Mouse (Mus musculus): ENCODE results near the gene Alyref.
"Not testable (repeated sequence)": the region's sequence is repeated elsewhere in the genome, so short reads cannot be mapped to it uniquely, and the experiment has no call there.

Alyref gene

DNA sequence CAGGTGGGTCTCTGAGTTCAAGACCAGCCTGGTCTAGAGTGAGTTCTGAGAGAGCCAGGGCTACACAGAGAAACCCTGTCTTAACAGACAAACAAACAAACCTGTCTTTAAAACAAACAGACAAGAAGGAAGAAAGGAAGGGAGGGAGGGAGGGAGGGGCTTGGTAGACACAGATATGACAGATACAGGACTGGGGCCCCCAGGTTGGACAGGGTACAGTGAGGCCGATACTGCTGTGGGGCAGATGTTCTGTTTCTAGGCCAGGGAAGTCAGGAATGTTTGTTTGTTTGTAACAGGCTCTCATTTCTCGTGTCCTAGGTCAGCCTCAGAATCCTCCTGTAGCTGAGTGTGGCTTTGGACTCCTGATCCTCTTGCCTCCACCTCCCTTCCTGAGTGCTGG is 5.4 kb upstream of the Alyref start:
- DNase-seq (ENCODE audit: low read depth, low spot score): no peak

DNA sequence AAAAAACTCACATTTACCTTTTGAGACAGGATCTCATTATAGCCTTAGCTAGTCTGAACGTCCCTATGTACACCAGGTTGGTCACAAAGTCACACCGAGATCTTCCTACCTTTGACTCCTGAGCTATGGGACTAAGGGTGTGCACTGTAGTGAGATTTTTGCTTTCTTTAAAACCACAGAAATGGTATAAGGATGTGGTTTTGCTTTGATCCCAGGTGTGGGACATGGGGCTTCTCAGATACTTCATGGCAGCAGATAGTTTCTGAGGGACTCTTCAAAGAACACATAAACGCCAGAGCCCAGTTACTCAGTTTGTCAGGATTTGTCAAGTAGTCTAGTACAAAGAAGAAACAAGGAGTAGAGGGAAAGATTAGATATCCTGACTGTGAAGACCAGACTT is 2.6 kb upstream of the Alyref start:
- DNase-seq (ENCODE audit: low read depth, low spot score): no peak

DNA sequence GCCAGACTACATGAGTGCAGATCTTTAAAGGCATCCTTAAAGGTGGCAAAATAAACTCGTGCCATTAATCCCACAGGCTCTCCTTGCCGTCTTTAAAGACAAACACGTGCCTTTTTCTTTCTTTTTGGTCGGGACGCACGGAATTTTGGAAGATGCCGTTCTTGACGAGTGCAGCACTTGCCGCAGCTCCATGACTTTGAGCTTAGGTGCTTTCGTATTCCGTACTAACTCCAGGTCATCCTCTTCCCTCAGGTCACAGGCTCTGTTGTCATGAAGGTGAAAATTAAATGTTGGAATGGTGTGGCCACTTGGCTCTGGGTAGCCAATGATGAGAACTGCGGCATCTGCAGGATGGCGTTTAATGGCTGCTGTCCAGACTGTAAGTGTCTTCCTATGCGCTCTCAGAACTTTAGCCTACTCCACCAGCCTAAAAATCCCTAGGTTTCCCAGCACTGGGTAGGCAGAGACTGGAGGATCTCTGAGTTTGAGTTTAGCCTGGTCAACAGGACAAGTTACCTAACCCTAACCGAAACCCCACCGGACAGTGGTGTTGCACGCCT is 905 bp upstream of the Alyref start:
- DNase-seq (ENCODE audit: low read depth, low spot score): no peak

DNA sequence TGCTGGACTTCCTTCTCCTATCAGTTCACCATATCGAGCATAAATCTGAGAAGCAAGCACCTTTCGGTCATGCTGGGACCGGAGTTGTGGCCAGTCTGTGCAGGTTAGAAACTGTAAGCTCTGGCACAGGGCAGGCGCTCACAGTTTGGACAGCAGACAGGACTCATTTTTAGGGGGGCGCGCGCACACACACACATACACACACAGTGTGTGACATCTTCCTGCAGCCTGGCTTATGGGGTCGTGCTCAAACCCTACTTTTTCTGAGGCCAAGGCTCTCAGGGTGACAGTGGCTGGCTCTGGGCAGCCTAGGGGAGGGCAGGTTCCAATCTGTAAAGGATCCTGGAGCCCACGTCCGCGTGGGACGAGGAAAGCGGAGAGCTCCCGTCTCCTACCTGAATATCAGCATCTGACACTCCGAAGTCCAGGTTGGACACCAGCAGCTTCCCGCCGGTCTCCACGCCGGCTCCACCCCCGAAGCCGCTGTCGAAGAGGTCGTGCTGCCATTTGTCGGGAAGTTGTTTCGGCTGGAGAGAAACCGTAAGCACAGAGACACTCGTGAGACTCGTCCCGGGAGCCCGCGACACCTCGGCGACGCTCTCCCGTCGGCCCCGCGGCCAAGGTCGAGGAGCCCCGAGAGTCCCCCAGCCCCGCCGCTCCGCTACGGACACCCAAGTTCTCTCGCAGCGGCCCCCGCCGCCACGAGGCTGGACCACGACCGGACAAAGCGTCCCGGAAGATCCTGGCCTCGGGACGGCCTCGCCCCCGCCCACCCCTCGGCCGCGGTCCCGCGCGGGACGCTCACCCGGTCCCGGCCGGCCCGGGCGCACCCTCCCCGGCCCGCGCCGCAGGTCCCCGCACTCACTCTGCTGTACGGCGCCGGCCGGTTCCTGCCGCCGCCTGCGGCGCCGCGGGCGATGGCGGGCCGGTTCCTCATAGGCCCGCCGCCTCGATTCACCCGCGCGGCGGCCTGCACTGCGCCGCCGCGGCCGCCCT is 627 bp downstream of the Alyref start:
- DNase-seq (ENCODE audit: low read depth, low spot score): no peak

DNA sequence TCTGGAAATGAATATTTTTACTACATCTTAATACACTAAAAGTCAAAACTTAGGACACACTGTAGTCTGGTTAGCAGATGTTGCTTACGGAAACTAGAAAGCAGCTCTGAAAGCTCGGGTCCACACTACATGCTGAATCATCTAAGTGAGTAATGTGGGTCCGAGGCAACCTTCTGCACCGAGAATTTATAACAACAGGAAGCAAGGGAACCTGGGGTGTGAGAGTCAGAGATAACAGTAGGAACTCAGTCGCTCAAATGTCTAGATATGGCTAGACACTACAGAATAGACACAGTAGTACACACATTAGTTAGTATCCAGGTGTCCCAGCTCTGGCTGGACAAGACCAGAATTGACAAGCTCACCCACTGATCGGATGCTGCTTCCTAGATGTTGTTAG is 9.6 kb downstream of the Alyref start:
- no peak for DNase-seq (ENCODE audit: low read depth, low spot score)

DNA sequence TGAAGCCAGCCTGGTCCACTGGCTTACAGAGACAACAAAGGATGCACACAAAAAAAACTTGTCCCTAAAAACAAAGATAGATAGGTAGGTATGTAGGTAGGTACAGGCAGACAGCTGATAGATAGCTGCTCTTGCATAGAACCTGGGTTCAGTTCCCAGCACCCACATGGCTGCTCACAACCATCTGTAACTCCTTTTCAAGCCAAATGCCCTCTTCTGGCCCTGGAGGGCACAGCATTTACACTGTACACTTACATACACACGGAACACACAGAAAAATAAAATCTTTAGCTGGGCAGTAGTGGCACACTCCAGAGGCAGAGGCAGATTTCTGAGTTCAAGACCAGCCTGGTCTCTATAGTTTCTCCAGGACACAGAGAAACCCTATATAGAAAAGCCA is 14.2 kb downstream of the Alyref start:
- DNase-seq (ENCODE audit: low read depth, low spot score): no peak

DNA sequence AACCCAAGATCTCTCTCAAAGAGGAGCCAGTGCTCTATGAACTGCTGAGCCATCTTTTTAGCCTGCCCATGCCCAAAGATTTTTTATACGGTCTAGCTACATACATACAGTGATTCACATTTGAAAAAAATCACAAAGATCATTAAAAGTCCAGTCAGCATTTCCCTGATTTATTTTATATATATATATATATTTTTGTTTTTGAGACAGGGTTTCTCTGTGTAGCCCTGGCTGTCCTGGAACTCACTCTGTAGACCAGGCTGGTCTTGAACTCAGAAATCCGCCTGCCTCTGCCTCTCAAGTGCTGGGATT is 15.2 kb downstream of the Alyref start:
- DNase-seq (ENCODE audit: low read depth, low spot score): not testable (repeated sequence)

DNA sequence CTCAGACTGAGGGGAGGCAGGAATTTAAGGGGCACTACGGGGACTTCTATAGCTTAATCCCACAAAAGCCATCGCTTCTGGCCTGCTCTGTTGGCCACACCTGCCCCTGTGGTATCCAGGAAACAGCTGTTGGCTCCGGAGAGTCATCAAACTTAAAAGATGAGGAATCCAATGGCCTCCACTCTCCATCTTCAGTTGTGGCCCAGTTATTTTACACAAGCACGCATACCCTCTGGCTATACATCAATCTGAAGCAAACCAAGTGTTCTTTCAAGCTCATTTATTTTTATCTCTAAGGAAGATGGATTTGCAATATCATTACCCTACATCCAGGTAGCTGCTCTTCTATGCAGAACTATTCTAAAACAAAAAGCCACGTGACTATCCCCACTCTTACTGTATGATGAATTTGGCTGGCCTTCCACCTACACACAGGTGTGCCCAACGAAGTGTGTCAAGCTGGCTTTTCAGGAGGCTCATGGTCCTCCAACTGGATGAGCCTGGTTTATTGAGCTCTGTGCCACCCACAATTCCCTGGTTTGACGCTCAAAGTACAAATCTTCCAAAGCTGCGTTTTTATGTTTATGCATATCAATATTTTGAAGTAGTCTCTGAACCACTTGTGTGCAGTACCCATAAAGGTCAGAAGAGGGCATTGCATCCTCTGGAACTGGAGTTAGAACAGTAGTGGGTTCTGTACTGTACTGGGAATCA is 15.7 kb downstream of the Alyref start:
- DNase-seq (ENCODE audit: low read depth, low spot score): peak; percentile 57

DNA sequence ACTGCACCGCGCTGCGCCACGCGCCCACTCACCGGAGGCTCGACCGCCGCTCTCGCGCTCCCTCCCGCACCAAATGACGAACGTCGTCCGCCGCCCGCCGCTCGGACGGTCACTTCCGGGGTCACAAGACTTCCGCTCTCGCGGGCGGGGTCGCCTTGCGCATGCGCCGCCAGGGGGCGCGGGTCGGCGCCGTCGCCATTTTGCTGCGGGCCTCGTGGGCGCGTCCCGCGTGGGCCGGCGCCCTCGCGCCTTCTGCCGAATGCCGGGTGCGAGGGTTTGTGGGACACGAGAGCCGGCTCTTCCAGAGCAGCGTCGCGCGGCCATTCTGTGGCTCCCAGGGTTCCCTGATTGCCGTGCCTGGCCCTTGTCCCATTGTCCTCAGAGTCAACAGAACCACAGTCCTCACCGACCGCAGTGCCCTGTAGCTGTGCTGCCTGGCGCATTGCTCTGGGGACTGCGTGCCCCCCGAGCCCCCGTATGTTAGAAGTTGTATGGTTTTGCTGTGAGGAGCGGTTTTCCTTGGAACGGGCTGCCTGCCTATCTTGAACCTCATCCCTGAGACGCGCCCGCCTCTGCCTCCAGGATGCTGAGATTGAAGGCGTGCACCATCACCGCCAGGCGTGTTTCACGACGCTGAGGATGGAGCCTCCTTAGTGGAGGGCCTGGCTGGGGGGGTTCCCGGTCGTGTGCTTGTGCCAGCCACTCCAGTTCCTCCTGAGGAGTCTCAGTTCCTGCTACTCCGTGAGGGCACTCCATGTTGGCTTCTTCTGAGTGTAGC is 16.5 kb downstream of the Alyref start, which contains the start of gene Arhgdia:
TSS of gene Arhgdia (minus strand) at position 135 of the 778 bp plus-strand sequence.
- peak; percentile 63 for DNase-seq (ENCODE audit: low read depth, low spot score)

DNA sequence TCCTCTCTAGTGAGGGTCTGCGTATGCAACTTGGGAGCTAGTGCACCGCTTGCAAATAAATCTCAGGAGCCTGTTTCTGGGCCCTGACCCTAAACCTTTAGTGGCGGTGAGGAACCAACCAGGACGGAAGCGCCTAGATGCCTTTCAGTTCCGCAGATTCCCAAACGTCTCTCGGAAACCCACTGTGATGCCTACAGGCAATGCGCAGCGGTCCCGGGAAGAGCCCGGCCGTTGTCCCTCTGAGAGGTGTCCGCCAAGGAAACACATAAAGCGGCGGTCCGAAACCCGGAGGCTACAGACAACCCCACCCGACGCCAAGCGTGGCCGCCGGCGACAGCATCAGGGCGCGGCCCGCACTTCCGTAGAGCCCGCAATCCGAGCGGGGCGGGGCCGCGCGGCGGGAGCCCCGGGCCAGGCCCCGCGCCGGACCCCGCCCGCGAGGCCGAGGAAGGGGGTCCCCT is 17.3 kb downstream of the Alyref start:
- DNase-seq (ENCODE audit: low read depth, low spot score): no peak

DNA sequence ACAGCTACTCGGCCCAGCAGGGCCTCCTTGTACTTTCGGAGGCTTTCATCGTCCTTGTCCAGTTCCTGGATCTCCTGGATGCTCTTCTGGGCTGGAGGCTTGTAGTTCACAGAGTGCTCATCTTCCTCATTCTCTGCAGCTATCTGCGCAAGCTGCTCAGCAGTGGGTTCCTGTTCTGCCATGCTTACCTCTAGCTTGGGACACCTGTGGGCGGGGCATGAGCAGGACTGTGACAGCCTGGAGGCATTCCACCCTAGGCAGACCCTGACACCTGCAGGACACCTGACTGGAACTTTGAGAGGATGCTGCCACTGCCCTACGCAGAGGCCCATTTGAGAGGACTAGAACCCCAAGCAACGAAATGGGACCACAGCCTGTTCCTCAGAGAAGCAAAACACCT is 18.0 kb downstream of the Alyref start:
- no peak for DNase-seq (ENCODE audit: low read depth, low spot score)

DNA sequence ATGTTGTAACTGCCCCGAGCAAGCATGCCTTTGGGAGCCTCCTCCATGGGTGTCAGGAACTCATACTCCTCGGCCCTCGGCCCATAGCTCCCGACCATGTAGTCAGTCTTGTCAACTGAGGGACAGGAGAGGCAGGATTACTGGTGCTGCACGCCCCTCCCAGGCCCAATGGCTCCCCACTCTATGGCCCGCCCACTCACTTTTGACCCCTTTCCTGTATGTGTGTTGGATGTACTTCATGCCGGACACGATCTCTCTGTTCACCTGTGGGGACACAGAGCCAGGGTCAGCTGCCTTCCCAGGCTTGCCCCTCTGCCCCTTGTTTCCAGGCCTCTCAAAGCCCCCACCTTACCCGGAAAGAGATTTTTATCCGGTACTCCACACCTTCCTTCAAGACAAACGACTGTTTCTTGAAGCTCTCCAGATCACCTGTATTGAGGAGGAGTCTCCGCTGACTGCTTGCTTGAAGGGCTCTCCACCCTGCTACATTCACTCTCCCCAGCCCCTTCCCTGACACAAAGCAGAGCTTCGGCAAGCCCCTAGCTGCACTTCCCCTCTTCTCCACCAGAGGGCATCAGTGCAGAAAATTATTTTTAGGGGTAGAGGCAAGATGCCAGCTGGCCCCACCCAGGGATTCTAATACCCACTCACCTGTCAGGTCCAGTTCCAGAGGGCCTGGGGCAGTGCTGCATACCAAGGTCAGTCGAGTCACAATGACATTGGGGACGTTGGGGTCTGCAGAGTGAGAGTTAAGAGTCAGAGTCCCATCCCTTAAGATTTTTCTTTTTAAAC is 18.7 kb downstream of the Alyref start:
- DNase-seq (ENCODE audit: low read depth, low spot score): peak; percentile 68

DNA sequence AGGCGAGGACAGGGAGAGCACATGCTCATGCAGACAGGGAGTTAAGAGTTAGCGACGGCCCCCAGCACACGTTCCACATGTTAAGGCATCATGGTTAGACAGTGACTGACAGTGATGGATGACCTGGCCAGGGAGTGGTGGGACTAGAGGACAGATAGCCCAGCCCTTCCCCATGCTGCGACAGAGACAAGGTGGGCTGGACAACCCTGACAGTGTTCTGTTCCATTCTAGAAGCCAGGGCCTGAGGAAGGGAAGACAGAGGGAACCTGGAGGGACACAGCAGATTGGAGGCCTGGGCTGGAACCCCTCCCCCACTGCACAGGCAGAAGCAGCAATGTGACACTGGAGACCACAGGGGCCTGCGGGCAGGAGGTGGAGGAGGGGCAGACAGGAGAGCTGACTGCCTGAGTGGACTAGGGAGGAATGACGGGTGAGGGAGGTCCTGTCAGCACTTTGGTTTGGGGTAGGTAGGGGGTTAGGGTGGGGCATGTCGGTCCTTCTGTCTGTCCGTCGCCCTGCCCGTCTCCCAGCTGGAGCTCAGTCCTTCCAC is 19.4 kb downstream of the Alyref start:
- DNase-seq (ENCODE audit: low read depth, low spot score): no peak

DNA sequence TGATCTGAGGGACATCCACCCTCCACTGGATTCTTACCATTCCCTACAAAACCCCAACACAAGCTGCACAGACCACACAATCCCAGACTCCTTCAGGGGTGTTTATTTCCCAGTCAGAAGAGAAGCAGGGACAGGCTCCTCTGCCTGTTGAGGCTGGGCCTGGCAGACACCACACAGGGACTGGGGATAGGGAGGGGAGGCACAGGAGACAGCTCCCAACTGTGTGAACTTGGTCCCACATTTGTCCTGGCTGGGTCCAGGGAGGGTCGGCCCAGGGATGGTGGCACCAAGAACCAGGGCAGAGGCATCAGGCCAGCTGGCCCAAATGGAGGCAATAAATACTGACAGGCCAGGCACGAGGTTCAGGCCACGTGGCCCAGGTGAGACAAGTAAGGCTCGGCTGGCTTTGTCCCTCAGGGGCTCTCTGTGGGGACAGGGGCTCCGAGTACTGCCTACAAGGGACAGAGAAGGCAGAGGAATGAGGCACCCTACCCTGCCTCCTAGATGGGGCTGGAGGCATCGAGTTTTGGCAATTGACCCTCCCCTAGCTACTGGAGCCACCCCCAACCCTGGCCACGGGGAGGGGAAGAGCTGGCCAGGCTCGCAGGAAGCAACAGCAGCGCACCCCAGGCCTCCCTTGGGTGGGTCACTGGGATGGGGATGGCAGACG is 20.0 kb downstream of the Alyref start:
- no peak for DNase-seq (ENCODE audit: low read depth, low spot score)

DNA sequence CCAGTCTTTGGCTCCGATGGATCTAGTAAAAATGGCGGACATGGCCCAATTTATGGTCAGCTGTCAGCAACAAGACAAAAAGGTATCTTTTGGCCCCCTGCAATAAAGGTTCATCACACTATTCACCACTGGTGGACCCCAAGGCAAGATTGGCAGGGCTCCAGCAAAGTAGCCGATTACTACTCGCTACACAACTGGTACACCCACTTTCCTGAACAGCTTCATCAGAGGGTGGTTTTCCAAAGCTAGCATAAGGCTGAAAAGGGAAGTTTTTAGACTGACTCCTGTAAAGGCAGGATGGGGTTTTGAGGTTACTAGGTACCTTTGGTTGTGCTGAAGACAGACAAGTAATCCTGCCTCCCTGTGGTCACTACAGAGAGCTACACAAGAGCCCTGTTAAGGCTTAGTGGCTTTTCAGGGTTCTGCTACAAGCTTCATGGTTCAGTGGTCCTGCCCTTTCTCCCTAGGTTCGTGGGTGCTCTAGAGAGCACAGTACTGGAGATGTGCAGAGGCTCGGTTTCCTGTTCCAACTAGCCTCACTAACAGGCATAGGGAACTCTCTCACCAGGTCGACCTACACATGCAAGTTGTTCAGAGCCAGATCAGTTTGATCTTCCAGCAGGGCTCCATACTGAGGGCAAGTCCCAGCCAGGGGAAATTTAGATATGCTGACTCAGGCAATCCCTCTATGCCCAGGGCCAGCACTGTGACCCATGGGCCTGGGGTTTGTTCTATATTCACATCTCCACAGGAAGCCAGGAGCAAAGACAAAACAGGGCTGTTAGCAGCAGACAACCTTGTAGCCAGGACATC is 20.7 kb downstream of the Alyref start:
- DNase-seq (ENCODE audit: low read depth, low spot score): no peak

DNA sequence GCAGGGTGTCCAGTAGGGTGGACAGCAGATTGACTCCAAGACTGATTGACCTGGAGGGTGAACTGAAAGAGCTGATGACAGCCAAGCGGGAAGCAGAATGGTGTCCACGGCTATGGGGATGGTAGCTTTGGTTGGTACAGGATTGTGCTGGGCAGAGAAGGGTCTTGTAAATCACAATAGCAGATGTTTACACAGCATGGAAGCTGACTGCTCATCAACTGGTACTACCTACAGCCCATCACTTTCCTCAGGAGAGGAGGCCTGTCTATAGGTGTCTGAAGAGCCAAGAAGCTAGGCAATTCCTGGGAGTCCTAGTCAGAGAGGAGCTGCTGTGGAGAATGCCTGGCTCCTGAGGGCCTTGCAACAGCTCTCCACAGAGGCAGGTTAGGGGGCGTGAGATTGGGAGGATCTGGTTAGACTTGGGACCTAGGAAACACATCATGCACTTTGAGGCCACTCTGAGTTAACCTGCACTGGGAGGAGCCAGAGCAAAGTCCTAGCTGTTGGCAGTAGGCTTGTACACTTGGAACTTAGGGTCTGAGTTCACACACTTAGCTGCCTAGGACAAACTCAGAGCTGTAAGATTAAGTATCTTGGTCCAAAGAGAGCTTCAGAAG is 21.7 kb downstream of the Alyref start:
- DNase-seq (ENCODE audit: low read depth, low spot score): no peak

DNA sequence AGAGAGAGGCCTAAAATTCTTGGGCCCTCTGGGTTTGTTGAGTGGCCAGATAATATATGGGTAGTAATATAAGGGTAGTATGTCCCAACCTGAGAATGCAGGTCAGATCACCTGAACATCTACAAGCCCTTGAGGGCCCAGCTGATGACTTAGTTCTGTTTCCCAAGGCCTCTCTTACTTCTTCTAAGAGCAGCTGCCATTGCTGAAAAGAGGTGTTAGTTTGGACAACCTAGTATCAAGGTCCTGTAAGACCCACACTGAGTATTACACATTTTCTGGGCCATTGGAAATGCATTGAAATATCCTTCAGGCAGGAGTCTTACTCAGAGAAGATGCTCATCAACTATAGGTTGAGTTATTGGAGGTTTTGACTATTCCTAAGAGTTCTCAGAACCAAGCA is 22.2 kb downstream of the Alyref start:
- no peak for DNase-seq (ENCODE audit: low read depth, low spot score)

DNA sequence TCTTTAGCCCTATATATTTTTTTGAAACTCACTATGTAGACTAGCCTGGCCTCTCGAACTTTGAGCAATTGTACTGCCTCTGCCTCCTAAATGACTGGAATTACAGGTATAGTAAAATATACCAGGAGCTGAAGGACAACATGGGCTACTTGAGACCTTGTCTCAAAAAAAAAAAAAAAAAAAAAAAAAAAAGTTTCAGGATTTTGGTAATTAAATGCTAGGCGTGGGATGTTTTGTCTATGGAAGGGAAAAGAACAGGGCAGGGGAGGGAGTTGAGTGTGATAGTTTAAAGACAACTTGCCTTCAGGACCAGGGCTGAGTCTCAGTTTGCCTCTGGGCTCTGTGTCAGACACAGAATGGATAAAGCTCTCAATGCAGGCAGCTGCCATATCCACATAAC is 23.1 kb downstream of the Alyref start:
- no peak for DNase-seq (ENCODE audit: low read depth, low spot score)

DNA sequence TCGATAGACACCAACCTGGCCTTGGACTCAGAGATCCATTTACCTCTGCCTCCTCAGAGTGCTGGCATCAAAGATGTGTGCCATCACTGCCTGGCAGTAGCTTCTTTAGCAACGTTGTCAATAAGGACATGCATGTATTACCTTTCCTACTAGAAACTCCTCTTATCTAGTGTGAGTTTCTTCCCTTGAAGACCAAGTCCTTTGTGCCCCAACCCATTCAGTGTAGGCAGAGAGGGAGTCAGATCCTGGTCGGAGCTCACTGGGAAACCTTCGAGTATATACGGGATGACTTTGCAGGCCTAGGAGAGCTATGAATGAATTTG is 23.9 kb downstream of the Alyref start:
- DNase-seq (ENCODE audit: low read depth, low spot score): no peak
